Mouse (Mus musculus) hindbrain, postnatal 0 days (tissue): ENCODE data around the gene Srsf3. TPM values are rescaled to one million over a fixed set of nuclear protein-coding genes. Genes with fewer than 3 reads are reported as not detected.
A peak's percentile ranks its signal among the peaks of the same experiment; 100 is the strongest.

Source experiments
- ATAC-seq: fragments of 200-750 bp; cut with Nextera tagmentation; 2 replicates; pipeline ENCODE4 v1.8.0; 2017; ENCODE audit warnings: mild to moderate bottlenecking, moderate TSS enrichment, moderate library complexity
- DNase-seq: peaks from one replicate; pipeline ENCODE4 v3.0.0-alpha.2; 2015; ENCODE audit warnings: low spot score
- H3K27ac ChIP-seq: fragments of 300-500 bp; sonication (generic); 2 replicates; pipeline ENCODE4 v1.5.1; 2014; ENCODE audit warnings: mild to moderate bottlenecking
- H3K27me3 ChIP-seq: fragments of 300-500 bp; sonication (generic); 2 replicates; pipeline ENCODE4 v1.6.1; 2014; ENCODE audit warnings: low read length, mixed read lengths; ENCODE audit not compliant: insufficient read depth
- H3K36me3 ChIP-seq: fragments of 300-500 bp; sonication (generic); 2 replicates; pipeline ENCODE4 v1.6.1; 2014; ENCODE audit warnings: low read length, mixed read lengths; ENCODE audit not compliant: insufficient read depth
- H3K4me1 ChIP-seq: fragments of 300-500 bp; sonication (generic); 2 replicates; pipeline ENCODE4 v1.6.1; 2014; ENCODE audit warnings: antibody characterized with exemption, low read length, mixed read lengths; ENCODE audit not compliant: insufficient read depth
- H3K4me2 ChIP-seq: fragments of 300-500 bp; sonication (generic); 2 replicates; pipeline ENCODE4 v1.6.1; 2014; ENCODE audit warnings: low read depth, mild to moderate bottlenecking, low read length, moderate library complexity, mixed read lengths
- H3K4me3 ChIP-seq: fragments of 300-500 bp; sonication (generic); 2 replicates; pipeline ENCODE4 v1.5.1; 2014; ENCODE audit warnings: low read length
- H3K9ac ChIP-seq: fragments of 300-500 bp; sonication (generic); replicated peaks from 2 replicates; pipeline ENCODE4 v1.6.1; 2014; ENCODE audit warnings: mild to moderate bottlenecking, low read length, moderate library complexity, mixed read lengths
- H3K9me3 ChIP-seq: fragments of 300-500 bp; sonication (generic); 2 replicates; pipeline ENCODE4 v1.6.1; 2016; ENCODE audit warnings: low read length, mixed read lengths
- CTCF ChIP-seq: IDR thresholded peaks from 2 replicates; pipeline ENCODE4 v1.5.1; 2016; ENCODE audit warnings: antibody characterized with exemption, control low read depth, low read depth
- WGBS: fragments of 180-500 bp; shearing (Covaris S2); extraction: QIAGEN DNeasy Blood & Tissue Kit; methylation state at CpG from one replicate; pipeline ENCODE4 v1.1.7; 2014; 5-methylcytosine and 5-hydroxymethylcytosine counted together
- polyA plus RNA-seq: library from polyadenylated mRNA; unstranded; fragments of >200 nt; fragmentation: Nextera tagmentation; extraction: Ambion mirVana; gene quantifications from 2 replicates; pipeline ENCODE4 v1.2.1, GENCODE M21; 2015
- total RNA-seq: library from RNA; depleted of rRNA; stranded (reverse); fragments of >200 nt; gene quantifications from 2 replicates; pipeline ENCODE4 v1.2.3, GENCODE M21; 2014

The Srsf3 gene
- total and polyA plus RNA-seq, 2 experiments from 2014 or later: 139 to 298 TPM

GRCm38 (mm10) chr17:29043583-29043982 lies 11.2 kb downstream of the Srsf3 start:
- H3K4me3 ChIP-seq: no peak overlapping the region
- H3K27me3 ChIP-seq: no peaks in the 10 kb centered on the region
- DNase-seq (no peak), ATAC-seq (no peak)
- no peaks in the 10 kb centered on the region for H3K4me1 ChIP-seq
- H3K9ac ChIP-seq: no peak overlapping the region
- WGBS: 84% methylated on average over 3 of the region's 3 CpGs
- H3K4me2 ChIP-seq: no peak overlapping the region
- no peak for TF ChIP-seq CTCF
- H3K9me3 ChIP-seq: no peaks in the 10 kb centered on the region
- H3K36me3 ChIP-seq: peaks cover 57% of the 10 kb centered on the region
- H3K27ac ChIP-seq: no peak overlapping the region

- Histone ChIP-seq H3K27ac (no peak overlapping the region), H3K9ac (no peak overlapping the region), H3K4me1 (no peaks in the 10 kb centered on the region), H3K4me3 (no peak overlapping the region), H3K4me2 (no peak overlapping the region), H3K9me3 (no peaks in the 10 kb centered on the region), H3K27me3 (no peaks in the 10 kb centered on the region), H3K36me3 (peaks cover 52% of the 10 kb centered on the region)
- no peak for TF ChIP-seq CTCF
- DNase-seq: no peak
- ATAC-seq: 0 out of 2 replicates have a peak, but pooled peaks have one; percentile 2
- 77% methylated on average over 6 of the region's 6 CpGs for WGBS
Measured at GRCm38 (mm10) chr17:29044146-29044924, 11.9 kb downstream of the Srsf3 start.

- Histone ChIP-seq H3K4me1 (no peaks in the 10 kb centered on the region), H3K36me3 (peaks cover 46% of the 10 kb centered on the region), H3K9me3 (no peaks in the 10 kb centered on the region), H3K27me3 (no peaks in the 10 kb centered on the region), H3K4me2 (no peak overlapping the region), H3K4me3 (no peak overlapping the region), H3K9ac (no peak overlapping the region), H3K27ac (peak overlapping the region; percentile 20; the same call in 1 of the 2 replicates)
- peak; percentile 38; the same call in 1 of the 2 replicates for ATAC-seq
- peak; percentile 75 for DNase-seq
- TF ChIP-seq CTCF: peak; percentile 87
- WGBS: 46% methylated on average over 1 of the region's 1 CpGs
Measured at GRCm38 (mm10) chr17:29044925-29045319, 12.5 kb downstream of the Srsf3 start.

GRCm38 (mm10) chr17:29045741-29046530 lies 13.5 kb downstream of the Srsf3 start:
- DNase-seq: peak; percentile 42
- H3K9me3 ChIP-seq: no peaks in the 10 kb centered on the region
- peak; percentile 30; the same call in 1 of the 2 replicates for ATAC-seq
- no peak overlapping the region for H3K4me3 ChIP-seq
- WGBS: 49% methylated on average over 12 of the region's 12 CpGs
- no peak for TF ChIP-seq CTCF
- H3K27me3 ChIP-seq: no peaks in the 10 kb centered on the region
- no peak overlapping the region for H3K4me2 ChIP-seq
- peaks cover 38% of the 10 kb centered on the region for H3K36me3 ChIP-seq
- 0 out of 2 replicates have a peak overlapping the region, but pooled peaks have one; percentile 26 for H3K27ac ChIP-seq
- H3K4me1 ChIP-seq: no peaks in the 10 kb centered on the region
- H3K9ac ChIP-seq: no peak overlapping the region

- H3K9me3 ChIP-seq: no peaks in the 10 kb centered on the region
- no peaks in the 10 kb centered on the region for H3K27me3 ChIP-seq
- no peak overlapping the region for H3K4me2 ChIP-seq
- 94% methylated on average over 3 of the region's 3 CpGs for WGBS
- peaks cover 38% of the 10 kb centered on the region for H3K36me3 ChIP-seq
- TF ChIP-seq CTCF: no peak
- DNase-seq (no peak), ATAC-seq (no peak)
- H3K4me3 ChIP-seq: no peak overlapping the region
- no peak overlapping the region for H3K27ac ChIP-seq
- H3K9ac ChIP-seq: no peak overlapping the region
- no peaks in the 10 kb centered on the region for H3K4me1 ChIP-seq
Measured at GRCm38 (mm10) chr17:29046863-29047262, 14.4 kb downstream of the Srsf3 start.

- ATAC-seq: no peak
- Histone ChIP-seq H3K4me1 (no peaks in the 10 kb centered on the region), H3K27me3 (no peaks in the 10 kb centered on the region), H3K4me3 (no peak overlapping the region), H3K9ac (no peak overlapping the region), H3K27ac (no peak overlapping the region), H3K4me2 (no peak overlapping the region), H3K9me3 (no peaks in the 10 kb centered on the region), H3K36me3 (peaks cover 34% of the 10 kb centered on the region)
- DNase-seq: no peak
- WGBS: 64% methylated on average over 3 of the region's 3 CpGs
- peak; percentile 4; the same call in 1 of the 2 replicates for TF ChIP-seq CTCF
Measured at GRCm38 (mm10) chr17:29047697-29048514, 15.5 kb downstream of the Srsf3 start.
